Mouse (Mus musculus): ENCODE measurements around the gene Wnk2. TPM values are rescaled to one million over a fixed set of nuclear protein-coding genes. Genes with fewer than 3 reads are reported as not detected.
"Not testable (repeated sequence)": the region's sequence is repeated elsewhere in the genome, so short reads cannot be mapped to it uniquely, and the experiment has no call there.

Gene Wnk2
- polyA plus RNA-seq, 1 experiment from 2014 or later: 15.0 TPM

DNA sequence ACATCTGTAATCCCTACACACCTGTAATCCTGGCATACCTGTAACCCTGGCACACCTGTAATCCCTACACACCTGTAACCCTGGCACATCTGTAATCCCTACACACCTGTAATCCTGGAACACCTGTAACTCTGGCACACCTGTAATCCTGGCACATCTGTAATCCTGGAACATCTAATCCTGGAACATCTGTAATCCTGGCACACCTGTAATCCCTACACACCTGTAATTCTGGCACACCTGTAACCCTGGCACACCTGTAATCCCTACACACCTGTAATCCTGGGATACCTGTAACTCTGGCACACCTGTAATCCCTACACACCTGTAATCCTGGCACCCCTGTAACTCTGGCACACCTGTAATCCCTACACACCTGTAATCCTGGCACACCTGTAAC lies 93.1 kb downstream of the Wnk2 start:
- peaks cover 76% of the 10 kb centered on the region for H3K36me3 ChIP-seq (ENCODE audit: poor library complexity, severe bottlenecking)
- H3K9ac ChIP-seq; H3K4me2 ChIP-seq; H3K9me3 ChIP-seq (replicated peaks); ATAC-seq; H3K4me1 ChIP-seq; H3K4me3 ChIP-seq; H3K27ac ChIP-seq; H3K27me3 ChIP-seq: not testable (repeated sequence)

DNA sequence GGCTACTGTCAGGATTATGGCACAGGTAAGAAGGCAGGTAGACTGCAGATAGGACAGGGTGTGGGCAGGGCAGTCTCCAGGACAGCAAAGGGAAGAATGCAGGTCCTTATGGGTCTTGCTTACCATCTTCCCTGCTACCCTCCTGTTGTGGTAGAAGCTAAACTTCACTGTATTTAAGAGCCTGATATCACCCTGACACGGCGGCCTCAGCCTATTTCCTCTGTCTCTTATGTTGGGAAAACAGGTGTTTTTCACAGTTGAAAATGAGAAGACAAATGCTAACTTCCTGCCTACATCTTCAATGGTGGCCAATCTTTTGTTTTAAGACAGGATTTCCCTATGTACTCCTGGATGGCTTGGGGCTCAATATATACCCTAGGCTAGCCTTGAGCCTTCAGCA lies 94.5 kb downstream of the Wnk2 start:
- Histone ChIP-seq H3K4me3 (no peak overlapping the region), H3K9me3 (replicated peaks) (no peaks in the 10 kb centered on the region), H3K36me3 (ENCODE audit: poor library complexity, severe bottlenecking) (peaks cover 74% of the 10 kb centered on the region), H3K4me2 (no peak overlapping the region), H3K27me3 (no peaks in the 10 kb centered on the region), H3K27ac (no peak overlapping the region), H3K4me1 (no peaks in the 10 kb centered on the region), H3K9ac (no peak overlapping the region)
- 86% methylated on average over 2 of the region's 2 CpGs for WGBS
- no peak for ATAC-seq

DNA sequence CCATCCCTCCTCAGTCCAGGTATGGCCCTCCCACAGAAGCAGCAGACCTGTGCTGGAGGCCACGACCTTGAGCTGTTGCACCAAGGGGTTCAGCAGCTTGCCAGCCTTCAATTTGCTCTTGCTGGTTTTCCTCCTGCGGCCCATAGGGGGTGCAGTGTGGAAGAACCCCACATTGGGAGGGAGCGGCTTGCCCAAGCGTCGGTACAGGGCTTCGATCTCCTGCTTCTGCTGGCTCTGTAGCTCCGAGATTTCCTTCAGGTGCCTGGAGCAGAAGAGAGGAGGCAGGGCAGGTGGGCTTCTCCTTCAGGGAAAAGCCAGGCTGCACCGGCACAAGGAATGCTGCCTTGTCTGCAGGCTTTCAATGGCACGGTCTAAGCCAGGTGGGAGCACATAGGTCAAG lies 95.3 kb downstream of the Wnk2 start:
- H3K27me3 ChIP-seq: no peaks in the 10 kb centered on the region
- H3K27ac ChIP-seq: no peak overlapping the region
- H3K4me1 ChIP-seq: no peaks in the 10 kb centered on the region
- H3K9me3 ChIP-seq (replicated peaks): no peaks in the 10 kb centered on the region
- 58% methylated on average over 9 of the region's 9 CpGs for WGBS
- H3K4me3 ChIP-seq: no peak overlapping the region
- no peak overlapping the region for H3K4me2 ChIP-seq
- H3K36me3 ChIP-seq (ENCODE audit: poor library complexity, severe bottlenecking): peaks cover 73% of the 10 kb centered on the region
- no peak overlapping the region for H3K9ac ChIP-seq
- 0 out of 2 replicates have a peak, but pooled peaks have one; percentile 31 for ATAC-seq

DNA sequence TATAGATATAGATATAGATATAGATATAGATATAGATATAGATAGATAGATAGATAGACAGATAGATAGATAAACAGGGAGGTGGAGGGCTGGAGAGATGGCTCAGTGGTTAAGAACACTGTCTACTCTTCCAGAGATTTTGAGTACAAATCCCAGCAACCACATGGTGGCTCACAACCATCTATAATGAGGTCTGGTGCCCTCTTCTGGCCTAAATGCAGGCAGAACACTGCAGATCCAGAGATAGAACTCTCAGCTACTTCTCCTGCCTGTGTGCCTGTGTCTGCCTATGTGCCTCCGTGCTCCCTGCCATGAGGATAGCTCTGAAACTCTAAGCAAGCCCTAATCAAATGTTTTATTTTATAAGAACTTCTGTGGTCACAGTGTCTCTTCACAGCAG lies 100.4 kb downstream of the Wnk2 start:
- Histone ChIP-seq H3K4me1 (peaks cover 12% of the 10 kb centered on the region), H3K9me3 (replicated peaks) (no peaks in the 10 kb centered on the region), H3K27me3 (no peaks in the 10 kb centered on the region), H3K4me3 (no peak overlapping the region), H3K4me2 (no peak overlapping the region), H3K36me3 (ENCODE audit: poor library complexity, severe bottlenecking) (peaks cover 72% of the 10 kb centered on the region), H3K9ac (no peak overlapping the region), H3K27ac (no peak overlapping the region)
- ATAC-seq: no peak
- 88% methylated on average over 1 of the region's 1 CpGs for WGBS

DNA sequence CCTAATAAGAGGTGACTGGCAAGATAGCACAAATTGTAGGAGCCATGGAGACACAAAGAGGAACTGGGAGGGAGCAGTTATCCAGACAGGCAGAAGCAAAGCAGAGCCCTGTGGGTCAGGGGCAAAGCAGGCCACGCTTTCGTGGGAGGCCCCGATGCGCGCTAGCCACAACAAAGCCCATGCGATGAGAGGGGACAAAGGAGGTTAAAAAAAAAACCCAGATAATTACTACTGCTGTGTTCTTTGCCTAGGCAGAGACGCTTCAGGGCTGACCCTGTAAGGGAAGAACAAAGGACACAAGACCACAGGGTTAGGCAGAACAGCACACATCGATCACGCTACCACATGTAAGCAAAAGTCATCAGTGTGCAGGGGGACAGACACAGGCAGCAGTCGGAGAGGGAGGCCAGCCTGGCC lies 103.7 kb downstream of the Wnk2 start:
- no peaks in the 10 kb centered on the region for H3K27me3 ChIP-seq
- WGBS: 7% methylated on average over 10 of the region's 10 CpGs
- H3K27ac ChIP-seq: peak overlapping the region; percentile 51
- peak overlapping the region; percentile 8; the same call in 1 of the 2 replicates for H3K9ac ChIP-seq
- peak; percentile 69 for ATAC-seq
- H3K9me3 ChIP-seq (replicated peaks): no peaks in the 10 kb centered on the region
- no peak overlapping the region for H3K4me3 ChIP-seq
- peaks cover 53% of the 10 kb centered on the region for H3K36me3 ChIP-seq (ENCODE audit: poor library complexity, severe bottlenecking)
- no peak overlapping the region for H3K4me2 ChIP-seq
- H3K4me1 ChIP-seq: peaks cover 16% of the 10 kb centered on the region

DNA sequence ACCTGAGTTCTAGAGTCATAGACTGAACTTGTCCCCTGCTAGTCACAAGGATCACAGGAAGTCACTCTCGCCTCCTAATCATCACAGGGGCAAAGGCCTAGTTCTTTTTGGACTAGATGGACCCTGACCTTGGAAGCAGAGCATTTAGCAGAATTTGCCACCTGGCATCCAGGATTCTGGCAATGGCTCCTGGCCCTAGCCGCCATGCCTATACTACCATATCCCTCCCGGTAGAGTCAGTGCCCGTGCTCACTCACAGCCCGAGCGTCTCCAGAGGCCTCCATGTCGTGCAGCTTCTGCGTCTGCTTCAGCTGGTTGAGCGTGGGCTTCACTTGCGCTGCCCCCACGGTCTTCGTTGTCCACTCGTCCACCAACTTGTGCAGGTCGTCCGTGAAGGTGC lies 105.4 kb downstream of the Wnk2 start:
- no peak for ATAC-seq
- 97% methylated on average over 15 of the region's 15 CpGs for WGBS
- Histone ChIP-seq H3K36me3 (ENCODE audit: poor library complexity, severe bottlenecking) (peaks cover 45% of the 10 kb centered on the region), H3K4me2 (no peak overlapping the region), H3K9me3 (replicated peaks) (no peaks in the 10 kb centered on the region), H3K9ac (no peak overlapping the region), H3K27ac (no peak overlapping the region), H3K27me3 (no peaks in the 10 kb centered on the region), H3K4me3 (no peak overlapping the region), H3K4me1 (peaks cover 34% of the 10 kb centered on the region)

DNA sequence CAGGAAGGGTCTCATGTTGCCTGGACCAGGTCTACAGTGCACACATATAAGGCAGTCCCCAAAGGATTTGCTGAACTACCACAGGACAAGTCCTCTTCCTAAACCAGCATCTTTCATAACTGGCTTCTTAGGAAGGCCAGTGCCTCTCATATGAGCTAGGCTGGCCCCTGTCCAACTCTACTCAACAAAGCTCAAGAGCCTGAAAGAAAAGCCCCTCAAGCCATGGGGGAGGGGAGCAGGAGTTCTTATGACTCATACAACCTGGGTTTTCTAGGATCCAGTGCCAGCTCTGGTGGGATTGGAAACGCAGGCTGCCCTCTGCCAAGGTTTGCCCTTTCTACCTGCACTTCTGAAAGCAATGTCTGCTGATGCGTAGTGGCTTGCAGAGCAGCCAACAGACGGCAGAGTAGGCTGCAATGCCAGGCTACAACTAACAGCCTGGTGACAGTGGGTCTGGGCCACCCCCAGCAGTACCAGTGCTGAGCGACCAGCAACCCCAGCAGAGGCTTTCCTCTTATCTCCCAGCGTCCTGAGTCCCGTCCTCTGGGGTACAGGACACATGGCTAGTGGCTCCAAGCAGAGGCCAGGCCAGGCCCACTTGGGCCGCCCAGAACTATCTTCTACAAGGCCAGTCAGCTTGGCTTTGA lies 110.8 kb downstream of the Wnk2 start:
- peak; percentile 64 for ATAC-seq

DNA sequence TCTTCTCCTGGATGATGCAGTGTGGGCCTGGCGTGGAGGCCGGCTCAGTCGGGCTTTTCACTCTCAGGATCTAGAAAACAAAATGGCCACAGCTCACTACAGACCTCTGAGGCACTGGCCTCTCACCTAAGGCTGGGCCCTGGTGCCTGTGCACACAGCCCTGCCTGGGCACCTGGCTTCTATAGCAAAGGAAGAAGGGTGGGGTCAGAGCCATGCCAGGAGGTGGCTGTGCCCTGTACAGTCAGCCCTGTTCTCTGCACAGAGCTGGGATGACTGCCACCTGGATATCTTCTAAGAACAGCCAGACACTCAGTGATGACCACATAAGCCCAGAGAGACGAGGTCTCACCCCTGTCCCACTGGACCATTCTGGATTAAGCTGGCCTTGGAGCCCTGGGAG lies 111.4 kb downstream of the Wnk2 start:
- Histone ChIP-seq H3K4me2 (no peak overlapping the region), H3K4me3 (no peak overlapping the region), H3K4me1 (peaks cover 33% of the 10 kb centered on the region), H3K27me3 (no peaks in the 10 kb centered on the region), H3K9me3 (replicated peaks) (no peaks in the 10 kb centered on the region), H3K27ac (peak overlapping the region; percentile 80), H3K9ac (no peak overlapping the region), H3K36me3 (ENCODE audit: poor library complexity, severe bottlenecking) (peaks cover 37% of the 10 kb centered on the region)
- WGBS: 98% methylated on average over 4 of the region's 4 CpGs
- no peak; the same call in 1 of the 2 replicates for ATAC-seq

More for the DNA sequence above, 110.8 kb downstream of the Wnk2 start:
- H3K9me3 ChIP-seq (replicated peaks): no peaks in the 10 kb centered on the region
- H3K27me3 ChIP-seq: no peaks in the 10 kb centered on the region
- WGBS: 67% methylated on average over 7 of the region's 7 CpGs
- peaks cover 33% of the 10 kb centered on the region for H3K4me1 ChIP-seq
- H3K9ac ChIP-seq: no peak overlapping the region
- no peak overlapping the region for H3K4me3 ChIP-seq
- peaks cover 39% of the 10 kb centered on the region for H3K36me3 ChIP-seq (ENCODE audit: poor library complexity, severe bottlenecking)
- H3K27ac ChIP-seq: peak overlapping the region; percentile 80
- H3K4me2 ChIP-seq: no peak overlapping the region

DNA sequence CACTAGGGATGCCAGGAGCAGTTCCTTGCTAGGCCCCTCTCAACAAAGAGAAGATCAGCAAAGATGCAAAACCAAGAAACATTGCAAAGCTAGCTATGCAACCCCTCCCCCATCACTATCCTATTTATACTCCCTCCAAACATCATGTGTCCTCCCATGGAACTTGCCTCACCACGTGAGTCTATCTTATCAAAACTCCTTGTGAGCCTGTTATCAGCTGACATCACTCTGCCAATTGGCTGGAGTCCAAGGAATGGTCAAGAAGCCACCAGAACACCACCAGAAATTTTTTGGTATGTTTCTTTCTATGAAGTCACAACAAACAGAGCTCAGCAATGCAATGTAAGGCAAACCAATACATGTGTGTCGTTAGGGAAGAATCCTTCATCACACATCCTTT lies 116.8 kb downstream of the Wnk2 start:
- H3K4me3 ChIP-seq: no peak overlapping the region
- no peak for ATAC-seq
- no peak overlapping the region for H3K9ac ChIP-seq

DNA sequence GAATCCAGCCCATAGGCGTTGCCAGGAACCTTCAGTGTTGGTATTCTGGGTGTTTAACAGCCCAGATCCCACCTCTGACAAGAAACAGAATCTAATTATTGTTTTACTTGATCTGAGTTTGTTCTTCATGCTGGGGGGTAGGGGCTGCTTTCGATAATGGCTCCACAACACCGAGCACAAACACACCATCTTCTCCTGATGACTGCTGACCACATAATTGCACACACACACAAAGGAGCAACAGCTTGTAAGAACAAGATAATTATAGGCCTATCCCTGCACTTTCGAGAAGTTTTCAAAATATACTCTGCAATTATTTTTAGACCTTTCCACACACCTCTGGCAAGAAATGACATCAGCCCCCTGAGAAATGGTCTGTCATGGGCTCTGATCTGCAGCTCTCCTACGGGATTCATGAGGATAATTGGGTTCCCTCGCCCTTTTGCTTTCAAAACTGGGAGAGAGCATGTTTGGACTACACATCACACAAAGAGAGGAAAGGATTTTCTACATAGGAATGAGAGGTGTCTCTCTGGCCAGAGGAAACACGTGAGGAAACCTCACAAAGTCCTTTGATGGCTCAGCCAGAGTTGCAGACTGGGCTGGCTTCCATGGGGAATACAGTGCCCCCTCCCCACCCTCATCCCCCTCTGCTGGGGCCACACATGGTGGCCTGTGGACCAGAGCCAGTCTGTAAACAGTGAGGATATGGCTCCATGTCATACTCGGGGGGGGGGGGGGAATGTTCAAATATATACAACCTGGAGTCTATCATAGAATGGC lies 118.9 kb downstream of the Wnk2 start:
- peak; percentile 48; the same call in 1 of the 2 replicates for ATAC-seq
- WGBS: 52% methylated on average over 8 of the region's 8 CpGs

More for the DNA sequence above, 116.8 kb downstream of the Wnk2 start:
- Histone ChIP-seq H3K4me2 (no peak overlapping the region), H3K9me3 (replicated peaks) (no peaks in the 10 kb centered on the region), H3K4me1 (peaks cover 11% of the 10 kb centered on the region), H3K27ac (no peak overlapping the region), H3K27me3 (no peaks in the 10 kb centered on the region), H3K36me3 (ENCODE audit: poor library complexity, severe bottlenecking) (peaks cover 17% of the 10 kb centered on the region)
- 86% methylated on average over 2 of the region's 2 CpGs for WGBS

DNA sequence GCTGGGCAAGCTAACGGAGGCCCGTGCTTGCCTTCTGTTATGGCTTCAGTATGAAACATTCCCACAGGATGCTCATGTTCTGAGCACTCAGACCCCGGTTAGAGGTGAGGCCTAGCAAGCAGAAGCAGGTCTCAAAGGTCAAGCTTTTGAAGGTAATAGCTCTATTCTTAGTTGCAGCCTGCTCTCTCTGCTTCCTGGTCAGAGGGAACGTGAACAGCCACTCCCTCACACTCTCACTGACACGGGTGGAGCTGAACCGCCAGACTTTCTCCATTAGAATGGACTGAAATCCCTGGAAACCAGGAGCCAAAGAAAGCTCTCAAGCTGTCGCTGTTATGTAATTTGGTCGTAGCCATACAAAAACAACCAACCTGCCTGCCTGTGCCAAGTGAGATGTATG lies 120.8 kb downstream of the Wnk2 start:
- no peak overlapping the region for H3K4me3 ChIP-seq
- H3K27me3 ChIP-seq: no peaks in the 10 kb centered on the region
- ATAC-seq: no peak
- H3K36me3 ChIP-seq (ENCODE audit: poor library complexity, severe bottlenecking): no peaks in the 10 kb centered on the region
- no peak overlapping the region for H3K9ac ChIP-seq
- 90% methylated on average over 8 of the region's 8 CpGs for WGBS
- H3K4me2 ChIP-seq: no peak overlapping the region
- no peaks in the 10 kb centered on the region for H3K9me3 ChIP-seq (replicated peaks)
- H3K4me1 ChIP-seq: peaks cover 21% of the 10 kb centered on the region
- H3K27ac ChIP-seq: no peak overlapping the region

More for the DNA sequence above, 118.9 kb downstream of the Wnk2 start:
- peak overlapping the region; percentile 6 for H3K27ac ChIP-seq
- no peaks in the 10 kb centered on the region for H3K9me3 ChIP-seq (replicated peaks)
- H3K27me3 ChIP-seq: no peaks in the 10 kb centered on the region
- H3K36me3 ChIP-seq (ENCODE audit: poor library complexity, severe bottlenecking): no peaks in the 10 kb centered on the region
- no peak overlapping the region for H3K9ac ChIP-seq
- no peak overlapping the region for H3K4me3 ChIP-seq
- peaks cover 21% of the 10 kb centered on the region for H3K4me1 ChIP-seq
- H3K4me2 ChIP-seq: no peak overlapping the region

DNA sequence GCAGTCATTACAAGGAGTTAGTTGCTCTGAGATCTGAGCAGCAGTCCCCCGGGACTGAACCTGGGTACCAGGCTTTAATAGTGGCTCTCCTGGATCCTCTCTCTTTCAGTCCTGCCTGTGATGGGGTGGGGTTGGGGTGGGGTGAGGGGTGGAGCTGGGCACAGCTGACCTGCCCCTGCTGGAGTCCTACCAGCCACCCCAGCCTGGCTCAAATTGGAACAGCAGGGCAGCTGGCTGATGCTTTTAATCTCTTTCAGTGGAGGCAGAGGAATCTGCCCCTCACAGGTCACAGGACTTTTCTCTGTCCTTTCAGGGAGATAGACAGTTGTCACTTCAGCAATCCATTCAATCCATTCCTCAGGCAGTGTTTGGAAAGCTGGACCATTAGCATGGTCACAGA lies 122.3 kb downstream of the Wnk2 start:
- no peak overlapping the region for H3K4me3 ChIP-seq
- no peak overlapping the region for H3K9ac ChIP-seq
- H3K4me1 ChIP-seq: peaks cover 21% of the 10 kb centered on the region
- ATAC-seq: no peak
- no peaks in the 10 kb centered on the region for H3K9me3 ChIP-seq (replicated peaks)
- no peaks in the 10 kb centered on the region for H3K27me3 ChIP-seq
- H3K36me3 ChIP-seq (ENCODE audit: poor library complexity, severe bottlenecking): no peaks in the 10 kb centered on the region
- no peak overlapping the region for H3K4me2 ChIP-seq
- WGBS: 7% methylated on average over 1 of the region's 1 CpGs
- H3K27ac ChIP-seq: no peak overlapping the region
